Mouse (Mus musculus) CD4-positive naive resting alpha-beta T cell, adult 76 days (primary cell): Measurements from ENCODE around the gene Olfr916. TPM values are rescaled to one million over a fixed set of nuclear protein-coding genes. Genes with fewer than 3 reads are reported as not detected.

ENCODE experiments used
- total RNA-seq: library from RNA; stranded (reverse); gene quantifications from one replicate; pipeline ENCODE4 v1.2.4, GENCODE M21; 2023

Gene Olfr916
- total RNA-seq: not detected

GRCm38 (mm10) chr9:38659775-38660174 is at the start of gene Olfr916:
TSS of gene Olfr916 (minus strand) at chr9:38659875.

GRCm38 (mm10) chr9:38674501-38674900 is 14.8 kb upstream of the Olfr916 start, which contains the start of gene Olfr918:
TSS of gene Olfr918 (minus strand) at chr9:38674601.

GRCm38 (mm10) chr9:38665742-38666141 is 6.1 kb upstream of the Olfr916 start, which contains the start of gene Olfr917:
TSS of gene Olfr917 (minus strand) at chr9:38665842.

Other genes with a start within 250 kb of the Olfr916 start
- gene Olfr901, start 230.4 kb downstream of the Olfr916 start, total RNA-seq: not detected
- not detected for gene Olfr902, start 212.2 kb downstream of the Olfr916 start, total RNA-seq
- gene Olfr904, start 196.7 kb downstream of the Olfr916 start, total RNA-seq: not detected
- gene Olfr905, start 188.8 kb downstream of the Olfr916 start, total RNA-seq: not detected
- not detected for gene Olfr906, start 172.8 kb downstream of the Olfr916 start, total RNA-seq
- not detected for gene Olfr907, start 164.1 kb downstream of the Olfr916 start, total RNA-seq
- not detected for gene Olfr911-ps1, start 138.3 kb downstream of the Olfr916 start, total RNA-seq
- not detected for gene Olfr910, start 122.0 kb downstream of the Olfr916 start, total RNA-seq
- not detected for gene Olfr912, start 79.7 kb downstream of the Olfr916 start, total RNA-seq
- gene Olfr913, start 67.1 kb downstream of the Olfr916 start, total RNA-seq: not detected
- not detected for gene Olfr914, start 54.8 kb downstream of the Olfr916 start, total RNA-seq
- gene Olfr917, start 6.0 kb upstream of the Olfr916 start, total RNA-seq: not detected
- gene Olfr918, start 14.7 kb upstream of the Olfr916 start, total RNA-seq: not detected
- gene Olfr919, start 43.8 kb upstream of the Olfr916 start, total RNA-seq: not detected
- 5.0 TPM for gene Vwa5a, start 58.4 kb upstream of the Olfr916 start, total RNA-seq
- 0.12 TPM for gene Olfr920, start 92.4 kb upstream of the Olfr916 start, total RNA-seq
- not detected for gene Olfr921, start 113.2 kb upstream of the Olfr916 start, total RNA-seq
- gene Olfr922, start 154.7 kb upstream of the Olfr916 start, total RNA-seq: not detected
- not detected for gene Olfr923, start 166.7 kb upstream of the Olfr916 start, total RNA-seq
- gene Olfr924, start 184.6 kb upstream of the Olfr916 start, total RNA-seq: not detected
- not detected for gene Olfr26, start 195.2 kb upstream of the Olfr916 start, total RNA-seq
- gene Olfr926, start 217.3 kb upstream of the Olfr916 start, total RNA-seq: not detected